In genomic region chr17:86355772-86356451, GRCm38 (mm10) we compare ENCODE assay signal across 10 mouse cellular contexts.
A peak's percentile ranks its signal among the peaks of the same experiment; 100 is the strongest.
DNase-seq lines count a peak whose midpoint lies in the region; ATAC-seq lines count a peak whose summit lies in the region.
"Had no signal": no experiment of that assay in that cellular context is flagged by ENCODE, and none has a peak within 500 bp of the region (broad histone marks: within the 10 kb centered on the region; RNA-seq: fewer than 3 reads in every experiment).

No protein-coding gene starts in this region.

- no peaks in the 10 kb centered on the region for H3K36me3 ChIP-seq in midbrain, embryonic 13.5 days
- H3K36me3 ChIP-seq in midbrain, embryonic 10.5 days: no peaks in the 10 kb centered on the region
- no peaks in the 10 kb centered on the region for H3K36me3 ChIP-seq in embryonic facial prominence, embryonic 13.5 days
- no peaks in the 10 kb centered on the region for H3K36me3 ChIP-seq in midbrain, embryonic 16.5 days (ENCODE audit: control insufficient read depth, insufficient read depth, low read length)

- no peak overlapping the region for H3K4me3 ChIP-seq in midbrain, embryonic 13.5 days (replicated peaks)
- no peak overlapping the region for H3K4me3 ChIP-seq in midbrain, embryonic 10.5 days
- no peak overlapping the region for H3K4me3 ChIP-seq in embryonic facial prominence, embryonic 13.5 days
- no peak overlapping the region for H3K4me3 ChIP-seq in midbrain, embryonic 16.5 days (ENCODE audit: low read depth, low read length)

- no peak overlapping the region for H3K4me2 ChIP-seq in midbrain, embryonic 13.5 days (replicated peaks)
- no peak overlapping the region for H3K4me2 ChIP-seq in embryonic facial prominence, embryonic 13.5 days
- H3K4me2 ChIP-seq in midbrain, embryonic 16.5 days (ENCODE audit: low read length): no peak overlapping the region

- peaks cover 8% of the 10 kb centered on the region; the same call in 1 of the 2 replicates for H3K4me1 ChIP-seq in midbrain, embryonic 13.5 days (replicated peaks)
- peaks cover 16% of the 10 kb centered on the region for H3K4me1 ChIP-seq in midbrain, embryonic 10.5 days
- H3K4me1 ChIP-seq in embryonic facial prominence, embryonic 13.5 days: peaks cover 45% of the 10 kb centered on the region
- peaks cover 12% of the 10 kb centered on the region for H3K4me1 ChIP-seq in midbrain, embryonic 16.5 days (ENCODE audit: control insufficient read depth, insufficient read depth, low read length)

- peak; percentile 42 for DNase-seq in kidney, adult 11 months
- no peak for DNase-seq in kidney, postnatal 10 days
- no peak for DNase-seq in midbrain, embryonic 10.5 days (ENCODE audit: low spot score)
- DNase-seq in adrenal gland, postnatal 25 days: no peak
- DNase-seq: heart, postnatal 10 days; kidney, postnatal 4 days; right cerebral cortex, adult 18-20 months had no signal

- H3K27ac ChIP-seq in midbrain, embryonic 13.5 days: no peak overlapping the region
- no peak overlapping the region for H3K27ac ChIP-seq in midbrain, embryonic 10.5 days (replicated peaks)
- peak overlapping the region; percentile 66 for H3K27ac ChIP-seq in embryonic facial prominence, embryonic 13.5 days
- H3K27ac ChIP-seq in midbrain, embryonic 16.5 days (ENCODE audit: low read length): no peak overlapping the region

- no peak overlapping the region for H3K9ac ChIP-seq in midbrain, embryonic 13.5 days (replicated peaks)
- H3K9ac ChIP-seq in embryonic facial prominence, embryonic 13.5 days: no peak overlapping the region
- H3K9ac ChIP-seq in midbrain, embryonic 16.5 days (ENCODE audit: low read depth, low read length): no peak overlapping the region

- 43% methylated on average over 7 of the region's 7 CpGs for WGBS in midbrain, embryonic 13.5 days
- whole genome bisulfite sequencing in midbrain, embryonic 10.5 days: 67% methylated on average over 7 of the region's 7 CpGs
- WGBS in embryonic facial prominence, embryonic 13.5 days: 51% methylated on average over 7 of the region's 7 CpGs
- WGBS in midbrain, embryonic 16.5 days: 35% methylated on average over 7 of the region's 7 CpGs

- ATAC-seq in midbrain, embryonic 13.5 days: 0 out of 2 replicates have a peak, but pooled peaks have one; percentile 17
- no peak for ATAC-seq in embryonic facial prominence, embryonic 13.5 days (ENCODE audit: insufficient number of reproducible peaks, insufficient read depth, low FRiP score, low TSS enrichment, low read depth)
- 0 out of 2 replicates have a peak, but pooled peaks have one; percentile 32 for ATAC-seq in midbrain, embryonic 16.5 days

- H3K27me3 ChIP-seq in midbrain, embryonic 13.5 days: no peaks in the 10 kb centered on the region
- H3K27me3 ChIP-seq in midbrain, embryonic 10.5 days (ENCODE audit: low read depth, poor library complexity, severe bottlenecking): no peaks in the 10 kb centered on the region
- no peaks in the 10 kb centered on the region for H3K27me3 ChIP-seq in embryonic facial prominence, embryonic 13.5 days
- no peaks in the 10 kb centered on the region for H3K27me3 ChIP-seq in midbrain, embryonic 16.5 days (ENCODE audit: control insufficient read depth, insufficient read depth, low read depth, low read length)

- H3K9me3 ChIP-seq in midbrain, embryonic 13.5 days: no peaks in the 10 kb centered on the region
- no peaks in the 10 kb centered on the region for H3K9me3 ChIP-seq in midbrain, embryonic 10.5 days (replicated peaks)
- no peaks in the 10 kb centered on the region for H3K9me3 ChIP-seq in embryonic facial prominence, embryonic 13.5 days
- no peaks in the 10 kb centered on the region for H3K9me3 ChIP-seq in midbrain, embryonic 16.5 days (replicated peaks; ENCODE audit: control insufficient read depth, low read length, poor library complexity, severe bottlenecking)
